Mouse (Mus musculus): Measurements from ENCODE around the gene Hipk2. TPM values are rescaled to one million over a fixed set of nuclear protein-coding genes. Genes with fewer than 3 reads are reported as not detected.

The Hipk2 gene
- polyA plus RNA-seq, 1 experiment from 2014 or later: 9.5 TPM

DNA sequence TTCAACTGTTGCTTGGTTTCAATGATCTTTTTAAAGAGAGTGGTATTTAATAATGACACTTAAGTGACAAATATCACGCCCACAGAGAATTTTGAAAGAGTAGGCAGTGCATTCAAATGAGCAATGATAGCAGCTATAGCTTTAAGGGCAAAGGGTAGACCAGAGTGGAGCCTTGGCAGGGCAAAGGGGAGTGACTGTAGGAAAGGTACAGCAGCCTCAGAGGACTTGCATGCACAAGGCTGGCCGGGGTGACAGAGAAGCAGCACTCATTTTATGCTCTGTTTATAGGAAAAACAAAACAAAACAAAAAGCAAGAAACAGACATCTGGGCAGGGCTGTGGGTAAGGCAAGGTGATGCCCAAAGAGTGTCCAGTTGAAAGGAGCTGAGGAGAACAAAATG lies 5.5 kb upstream of the Hipk2 start:
- no peak overlapping the region for H3K4me3 ChIP-seq
- no peak overlapping the region for H3K4me2 ChIP-seq
- H3K36me3 ChIP-seq: no peaks in the 10 kb centered on the region
- no peaks in the 10 kb centered on the region for H3K9me3 ChIP-seq
- WGBS: 67% methylated on average over 2 of the region's 2 CpGs
- H3K27ac ChIP-seq (replicated peaks): no peak overlapping the region
- no peak overlapping the region for H3K9ac ChIP-seq
- ATAC-seq (ENCODE audit: extremely low read depth, insufficient number of reproducible peaks, low FRiP score, low TSS enrichment): no peak
- peaks cover 27% of the 10 kb centered on the region; the same call in 1 of the 2 replicates for H3K27me3 ChIP-seq (replicated peaks)
- H3K4me1 ChIP-seq: peaks cover 17% of the 10 kb centered on the region

DNA sequence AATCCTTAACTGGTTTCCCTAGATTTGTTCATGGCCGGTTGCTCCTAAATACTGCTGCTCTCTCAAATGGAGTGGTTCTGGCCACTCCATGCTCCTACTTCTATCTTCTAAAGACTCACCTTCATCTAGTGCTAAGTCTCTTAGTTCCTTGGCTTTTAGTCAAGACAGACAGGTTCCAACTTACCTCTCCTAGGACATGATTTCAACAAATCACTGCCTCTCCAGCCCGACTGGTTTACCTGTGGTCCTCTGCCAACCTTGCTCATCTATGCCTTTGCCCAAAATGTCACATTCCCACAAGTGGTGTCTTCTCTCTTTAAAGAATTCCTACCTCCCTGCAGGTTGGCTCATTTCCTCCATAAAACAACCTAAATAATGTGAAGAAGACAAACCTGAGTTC lies 1.7 kb upstream of the Hipk2 start:
- Histone ChIP-seq H3K36me3 (no peaks in the 10 kb centered on the region), H3K27me3 (replicated peaks) (peaks cover 15% of the 10 kb centered on the region; the same call in 1 of the 2 replicates), H3K9me3 (no peaks in the 10 kb centered on the region), H3K4me2 (no peak overlapping the region), H3K27ac (replicated peaks) (no peak overlapping the region), H3K9ac (no peak overlapping the region), H3K4me1 (peaks cover 22% of the 10 kb centered on the region), H3K4me3 (no peak overlapping the region)
- no peak for ATAC-seq (ENCODE audit: extremely low read depth, insufficient number of reproducible peaks, low FRiP score, low TSS enrichment)
- 93% methylated on average over 2 of the region's 2 CpGs for WGBS

DNA sequence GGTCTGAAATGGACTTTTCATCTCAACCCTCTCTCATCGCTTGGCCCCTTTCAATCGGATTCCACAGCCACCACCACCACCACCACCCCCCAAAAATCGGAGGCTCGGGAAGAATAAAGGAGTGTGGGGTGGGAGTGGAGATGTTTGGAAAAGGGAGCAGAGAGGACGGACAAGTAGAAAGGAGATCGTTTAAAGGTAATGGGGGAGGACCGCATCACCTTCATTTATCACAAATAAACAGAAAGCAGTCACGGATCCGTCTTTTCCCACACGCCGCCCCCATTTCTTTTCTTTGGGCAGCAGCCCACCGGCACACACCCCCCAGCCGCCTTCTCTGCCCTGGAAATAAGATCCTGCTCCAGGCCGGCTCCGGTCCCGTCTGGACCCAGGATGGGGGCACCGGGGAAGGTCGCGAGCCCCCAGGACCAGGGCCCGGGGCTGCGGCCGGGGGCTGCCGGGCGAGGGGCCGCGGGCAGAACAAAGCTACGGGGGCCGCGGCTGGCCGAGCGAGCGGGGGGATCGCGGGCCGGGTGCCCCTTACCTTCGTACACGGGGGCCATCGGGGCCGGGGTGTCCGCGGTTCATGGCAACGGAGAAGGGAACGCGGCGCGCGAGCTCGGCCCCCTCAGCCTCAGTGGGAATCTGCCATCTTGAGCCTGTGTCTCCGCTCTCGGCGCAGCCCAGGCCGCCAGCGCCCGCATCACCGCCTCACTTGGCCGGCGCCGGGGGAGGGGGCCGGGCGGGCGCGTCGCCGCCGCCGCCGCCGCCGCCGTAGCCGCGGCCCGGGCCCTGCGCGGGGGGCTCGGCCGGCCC lies 501 bp downstream of the Hipk2 start, which contains the start of gene Tbxas1:
Tbxas1 (plus strand) TSS at position 147 of the 813 bp plus-strand sequence.
- Histone ChIP-seq H3K27me3 (replicated peaks) (peaks cover 6% of the 10 kb centered on the region; the same call in 1 of the 2 replicates), H3K4me2 (peak within 1 kb of the TSS; percentile 85), H3K4me1 (peaks cover 39% of the 10 kb centered on the region), H3K9ac (peak within 1 kb of the TSS; percentile 100), H3K9me3 (no peaks in the 10 kb centered on the region), H3K4me3 (peak within 1 kb of the TSS; percentile 100), H3K36me3 (peaks cover under 1% of the 10 kb centered on the region; the same call in 1 of the 2 replicates), H3K27ac (replicated peaks) (peak within 1 kb of the TSS; percentile 91)
- WGBS: 0% methylated on average over 74 of the region's 77 CpGs
- peak; percentile 64 for ATAC-seq (ENCODE audit: extremely low read depth, insufficient number of reproducible peaks, low FRiP score, low TSS enrichment)

DNA sequence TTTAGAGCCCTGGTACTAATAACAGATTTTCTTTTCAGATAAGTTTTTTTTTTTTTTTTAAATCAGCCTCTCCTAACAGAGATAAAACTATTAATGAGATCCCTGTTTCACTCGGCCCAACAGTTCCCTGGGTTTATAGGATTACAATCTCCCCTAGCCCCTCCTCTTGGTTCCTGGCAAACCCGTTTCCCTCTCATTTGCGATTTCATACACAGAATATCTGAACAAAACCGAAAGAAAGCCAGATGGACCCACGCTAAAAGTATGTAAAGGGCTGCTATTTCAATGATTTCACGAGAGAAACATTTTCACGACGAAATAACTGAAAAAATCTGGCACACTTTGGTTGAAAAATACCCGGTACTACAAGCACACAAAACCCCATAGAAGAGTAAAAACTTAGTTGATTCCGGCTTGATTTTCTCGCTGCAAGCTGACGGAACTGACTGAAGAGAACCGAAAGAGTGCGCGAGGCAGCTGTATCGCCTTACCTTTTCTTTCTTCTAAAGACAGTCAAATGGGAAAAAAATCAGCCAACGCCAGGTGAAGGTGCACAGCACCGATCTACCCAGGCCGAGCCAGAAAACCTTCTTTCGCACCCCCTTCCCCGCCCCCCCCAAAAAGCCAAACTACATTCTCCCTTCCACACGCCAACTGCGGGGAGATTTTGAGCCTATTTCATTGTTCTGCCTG lies 1.3 kb downstream of the Hipk2 start:
- WGBS: under 1% methylated on average over 23 of the region's 23 CpGs
- peak overlapping the region; percentile 100 for H3K4me3 ChIP-seq
- H3K27ac ChIP-seq (replicated peaks): peak overlapping the region; percentile 91
- peak overlapping the region; percentile 100 for H3K9ac ChIP-seq
- H3K4me1 ChIP-seq: peaks cover 44% of the 10 kb centered on the region
- ATAC-seq (ENCODE audit: extremely low read depth, insufficient number of reproducible peaks, low FRiP score, low TSS enrichment): no peak
- H3K36me3 ChIP-seq: peaks cover 6% of the 10 kb centered on the region; the same call in 1 of the 2 replicates
- H3K27me3 ChIP-seq (replicated peaks): peaks cover 6% of the 10 kb centered on the region; the same call in 1 of the 2 replicates
- H3K4me2 ChIP-seq: peak overlapping the region; percentile 85
- no peaks in the 10 kb centered on the region for H3K9me3 ChIP-seq

DNA sequence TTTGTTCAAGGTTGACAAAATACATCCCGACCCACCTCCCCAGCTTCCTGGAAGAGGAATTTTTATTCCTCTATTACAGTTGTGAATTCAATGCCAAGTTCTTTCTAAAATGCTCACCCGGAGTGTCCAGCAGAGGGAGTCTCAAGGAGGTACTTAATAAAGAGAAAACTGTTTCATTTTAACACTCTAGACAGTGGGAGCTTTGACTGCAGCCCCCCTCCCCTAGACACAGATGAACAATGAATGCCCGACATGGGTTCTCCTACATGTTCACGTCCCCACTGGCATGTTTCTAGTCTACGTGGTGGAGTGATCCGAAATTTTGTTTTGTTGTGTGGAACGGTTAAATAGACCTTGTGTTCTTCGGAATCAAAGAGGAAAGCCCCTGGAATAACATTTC lies 1.9 kb downstream of the Hipk2 start:
- Histone ChIP-seq H3K4me2 (peak overlapping the region; percentile 85), H3K27me3 (replicated peaks) (0 out of 2 replicates have a peak, but pooled peaks cover 6% of the 10 kb centered on the region), H3K9ac (peak overlapping the region; percentile 100), H3K9me3 (no peaks in the 10 kb centered on the region), H3K27ac (replicated peaks) (peak overlapping the region; percentile 91; the same call in 1 of the 2 replicates), H3K4me1 (peaks cover 44% of the 10 kb centered on the region), H3K36me3 (peaks cover 6% of the 10 kb centered on the region; the same call in 1 of the 2 replicates), H3K4me3 (peak overlapping the region; percentile 100)
- WGBS: 14% methylated on average over 8 of the region's 8 CpGs
- no peak for ATAC-seq (ENCODE audit: extremely low read depth, insufficient number of reproducible peaks, low FRiP score, low TSS enrichment)

DNA sequence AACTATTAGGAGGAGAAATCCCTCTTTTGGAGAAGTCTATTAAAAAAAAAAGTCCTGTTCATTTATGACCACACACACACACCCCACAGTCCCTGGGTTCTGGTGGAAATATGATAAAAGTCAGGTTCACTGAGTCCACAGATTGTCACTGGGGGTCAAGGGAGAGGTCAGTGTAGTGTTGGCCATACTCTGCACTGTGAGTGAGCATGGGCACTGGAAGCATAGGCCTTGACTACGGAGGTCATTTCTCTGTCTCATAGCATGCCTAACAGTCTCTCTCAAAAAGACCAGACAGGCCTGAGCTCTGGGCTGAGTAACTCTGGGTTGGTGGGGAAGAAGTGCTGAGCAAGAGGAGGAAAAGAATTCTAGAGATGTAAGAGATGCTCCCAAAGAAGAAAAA lies 2.6 kb downstream of the Hipk2 start:
- peak overlapping the region; percentile 100 for H3K4me3 ChIP-seq
- H3K27me3 ChIP-seq (replicated peaks): 0 out of 2 replicates have a peak, but pooled peaks cover 3% of the 10 kb centered on the region
- H3K36me3 ChIP-seq: peaks cover 6% of the 10 kb centered on the region; the same call in 1 of the 2 replicates
- no peaks in the 10 kb centered on the region for H3K9me3 ChIP-seq
- WGBS: 63% methylated on average over 1 of the region's 1 CpGs
- peak overlapping the region; percentile 85 for H3K4me2 ChIP-seq
- H3K4me1 ChIP-seq: peaks cover 44% of the 10 kb centered on the region
- ATAC-seq (ENCODE audit: extremely low read depth, insufficient number of reproducible peaks, low FRiP score, low TSS enrichment): no peak
- peak overlapping the region; percentile 100 for H3K9ac ChIP-seq
- H3K27ac ChIP-seq (replicated peaks): no peak overlapping the region

DNA sequence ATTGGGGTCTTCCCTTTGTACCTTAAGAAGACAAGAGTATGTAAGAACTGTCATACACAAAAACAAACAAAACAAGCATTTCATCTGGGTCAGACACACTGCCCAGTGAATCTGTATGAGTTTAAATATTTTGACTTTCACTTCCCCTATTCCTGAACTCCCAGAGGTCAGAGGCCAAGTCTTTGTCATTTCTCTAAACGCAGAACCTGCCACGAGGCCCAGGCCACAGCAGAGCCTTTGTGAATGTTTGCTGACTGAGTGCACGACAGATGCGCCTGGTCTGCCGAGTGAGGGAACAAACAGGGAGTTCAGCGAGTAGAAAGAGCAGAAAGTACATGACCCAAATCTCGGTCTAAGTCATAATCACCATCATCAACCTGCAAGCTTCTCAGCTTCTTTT lies 4.9 kb downstream of the Hipk2 start:
- H3K4me1 ChIP-seq: peaks cover 60% of the 10 kb centered on the region
- ATAC-seq (ENCODE audit: extremely low read depth, insufficient number of reproducible peaks, low FRiP score, low TSS enrichment): no peak
- WGBS: 48% methylated on average over 7 of the region's 7 CpGs
- H3K36me3 ChIP-seq: peaks cover 6% of the 10 kb centered on the region; the same call in 1 of the 2 replicates
- H3K4me3 ChIP-seq: no peak overlapping the region
- no peak overlapping the region for H3K4me2 ChIP-seq
- H3K27ac ChIP-seq (replicated peaks): no peak overlapping the region
- no peak overlapping the region for H3K9ac ChIP-seq
- no peaks in the 10 kb centered on the region for H3K9me3 ChIP-seq
- no peaks in the 10 kb centered on the region for H3K27me3 ChIP-seq (replicated peaks)

DNA sequence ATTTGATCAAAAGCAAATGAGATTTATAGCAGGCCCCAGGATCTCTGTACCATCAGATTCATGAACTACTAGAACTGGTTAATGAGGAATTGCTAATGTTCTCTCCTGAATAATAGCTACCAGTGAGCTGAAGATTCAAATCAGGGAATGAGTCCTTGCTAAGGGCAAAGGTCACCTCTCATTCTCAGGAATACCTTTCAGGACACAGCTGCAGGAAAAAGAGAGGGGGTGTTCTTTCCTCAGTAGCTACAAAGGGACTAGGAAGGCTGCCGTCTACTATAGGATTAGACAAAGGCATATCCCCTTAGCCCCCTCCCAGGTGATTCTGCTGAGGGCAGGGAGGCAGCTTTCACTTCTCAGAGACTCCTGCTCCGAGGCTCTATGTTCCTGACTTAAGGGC lies 5.9 kb downstream of the Hipk2 start:
- ATAC-seq (ENCODE audit: extremely low read depth, insufficient number of reproducible peaks, low FRiP score, low TSS enrichment): no peak
- 62% methylated on average over 2 of the region's 2 CpGs for WGBS
- H3K4me1 ChIP-seq: peaks cover 69% of the 10 kb centered on the region

DNA sequence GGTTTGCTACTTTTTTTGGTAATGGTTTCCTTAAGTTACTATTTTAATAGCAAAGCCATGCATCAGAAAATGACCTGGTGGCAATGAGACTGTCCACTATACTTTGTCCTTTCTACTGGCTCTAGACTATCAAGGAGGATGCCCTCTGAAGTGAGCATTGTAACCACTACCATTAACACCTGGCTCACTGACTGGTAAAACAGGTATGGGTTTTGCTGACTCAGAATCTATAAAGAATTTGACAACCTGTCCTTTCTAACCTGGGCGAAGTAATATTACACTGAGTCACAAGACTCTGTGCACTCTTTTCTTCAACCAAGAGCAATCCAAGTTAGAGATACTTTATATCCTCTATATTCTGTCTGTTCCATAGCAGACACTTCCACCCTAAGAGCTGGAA lies 7.0 kb downstream of the Hipk2 start:
- H3K4me2 ChIP-seq: no peak overlapping the region
- peaks cover 6% of the 10 kb centered on the region; the same call in 1 of the 2 replicates for H3K36me3 ChIP-seq
- H3K27me3 ChIP-seq (replicated peaks): no peaks in the 10 kb centered on the region
- no peak overlapping the region for H3K9ac ChIP-seq
- H3K27ac ChIP-seq (replicated peaks): no peak overlapping the region
- H3K9me3 ChIP-seq: no peaks in the 10 kb centered on the region
- whole genome bisulfite sequencing: 93% methylated on average over 1 of the region's 1 CpGs
- H3K4me1 ChIP-seq: peaks cover 77% of the 10 kb centered on the region
- ATAC-seq (ENCODE audit: extremely low read depth, insufficient number of reproducible peaks, low FRiP score, low TSS enrichment): no peak
- H3K4me3 ChIP-seq: no peak overlapping the region

More for the DNA sequence above, 5.9 kb downstream of the Hipk2 start:
- H3K27me3 ChIP-seq (replicated peaks): no peaks in the 10 kb centered on the region
- no peak overlapping the region for H3K27ac ChIP-seq (replicated peaks)
- H3K4me2 ChIP-seq: no peak overlapping the region
- no peaks in the 10 kb centered on the region for H3K9me3 ChIP-seq
- H3K36me3 ChIP-seq: peaks cover 6% of the 10 kb centered on the region; the same call in 1 of the 2 replicates
- H3K9ac ChIP-seq: no peak overlapping the region
- no peak overlapping the region for H3K4me3 ChIP-seq

DNA sequence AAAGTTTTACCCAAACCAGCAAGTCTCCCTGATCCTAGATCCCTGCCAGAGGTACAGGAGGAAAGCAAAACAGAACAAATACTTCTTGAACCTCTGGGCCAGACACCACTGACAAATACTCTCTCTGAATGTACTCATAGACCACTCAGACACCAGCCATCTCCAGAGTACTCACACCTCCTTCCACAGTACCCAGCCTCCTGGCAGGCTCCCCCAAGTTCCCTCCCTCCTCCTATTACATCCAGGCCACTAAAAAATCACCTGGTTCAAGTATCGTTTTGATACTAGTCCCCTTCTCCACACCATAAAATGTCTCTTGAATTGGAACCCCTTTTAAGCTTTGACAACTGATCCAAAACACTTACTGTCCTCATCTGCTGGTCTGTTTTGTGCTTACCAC lies 8.7 kb downstream of the Hipk2 start:
- Histone ChIP-seq H3K9me3 (no peaks in the 10 kb centered on the region), H3K9ac (no peak overlapping the region), H3K36me3 (peaks cover 6% of the 10 kb centered on the region; the same call in 1 of the 2 replicates)

DNA sequence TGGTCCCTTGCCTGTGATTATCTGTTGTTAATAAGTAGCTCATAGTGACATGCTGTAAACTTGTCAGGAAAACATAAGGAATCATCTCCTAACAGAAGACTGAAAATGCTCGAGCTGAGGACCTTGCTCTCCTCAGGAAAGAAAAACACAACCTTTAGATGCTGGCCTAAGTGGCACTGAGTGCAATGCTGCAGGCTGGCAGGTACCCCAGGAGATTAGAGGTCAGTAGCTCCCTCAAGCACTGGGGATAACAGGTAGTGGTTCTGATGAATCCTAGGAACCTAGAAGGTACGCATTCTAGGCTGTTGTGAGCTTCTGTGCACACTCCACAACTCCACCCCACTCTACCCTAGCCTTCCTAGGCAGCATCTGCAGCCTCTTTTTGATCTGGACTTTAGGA lies 9.2 kb downstream of the Hipk2 start:
- ATAC-seq (ENCODE audit: extremely low read depth, insufficient number of reproducible peaks, low FRiP score, low TSS enrichment): no peak
- H3K27ac ChIP-seq (replicated peaks): no peak overlapping the region
- H3K4me2 ChIP-seq: no peak overlapping the region
- no peak overlapping the region for H3K4me3 ChIP-seq
- no peak overlapping the region for H3K9ac ChIP-seq
- H3K4me1 ChIP-seq: peaks cover 62% of the 10 kb centered on the region
- no peaks in the 10 kb centered on the region for H3K27me3 ChIP-seq (replicated peaks)
- H3K36me3 ChIP-seq: peaks cover 6% of the 10 kb centered on the region; the same call in 1 of the 2 replicates
- WGBS: 75% methylated on average over 2 of the region's 2 CpGs
- no peaks in the 10 kb centered on the region for H3K9me3 ChIP-seq

More for the DNA sequence above, 8.7 kb downstream of the Hipk2 start:
- no peak overlapping the region for H3K27ac ChIP-seq (replicated peaks)
- H3K4me3 ChIP-seq: no peak overlapping the region
- WGBS: 68% methylated on average over 1 of the region's 1 CpGs
- H3K27me3 ChIP-seq (replicated peaks): no peaks in the 10 kb centered on the region
- peaks cover 67% of the 10 kb centered on the region for H3K4me1 ChIP-seq
- ATAC-seq (ENCODE audit: extremely low read depth, insufficient number of reproducible peaks, low FRiP score, low TSS enrichment): no peak
- H3K4me2 ChIP-seq: no peak overlapping the region

All from heart, embryonic 13.5 days (tissue).